Mouse (Mus musculus) cerebellum, adult 2 months (tissue): ENCODE measurements around the gene Pced1b.

Experiments used
- CTCF ChIP-seq: fragments of 200-500 bp; IDR thresholded peaks from 2 replicates; pipeline ENCODE4 v1.5.1; 2011; ENCODE audit warnings: low read depth, mild to moderate bottlenecking, control low read depth, low read length, moderate library complexity, borderline replicate concordance; ENCODE audit not compliant: insufficient read depth
- POLR2A ChIP-seq: fragments of 200-500 bp; IDR thresholded peaks from 2 replicates; pipeline ENCODE4 v1.6.1; 2011; ENCODE audit warnings: low read length, control low read depth, borderline replicate concordance; ENCODE audit not compliant: insufficient read depth

DNA sequence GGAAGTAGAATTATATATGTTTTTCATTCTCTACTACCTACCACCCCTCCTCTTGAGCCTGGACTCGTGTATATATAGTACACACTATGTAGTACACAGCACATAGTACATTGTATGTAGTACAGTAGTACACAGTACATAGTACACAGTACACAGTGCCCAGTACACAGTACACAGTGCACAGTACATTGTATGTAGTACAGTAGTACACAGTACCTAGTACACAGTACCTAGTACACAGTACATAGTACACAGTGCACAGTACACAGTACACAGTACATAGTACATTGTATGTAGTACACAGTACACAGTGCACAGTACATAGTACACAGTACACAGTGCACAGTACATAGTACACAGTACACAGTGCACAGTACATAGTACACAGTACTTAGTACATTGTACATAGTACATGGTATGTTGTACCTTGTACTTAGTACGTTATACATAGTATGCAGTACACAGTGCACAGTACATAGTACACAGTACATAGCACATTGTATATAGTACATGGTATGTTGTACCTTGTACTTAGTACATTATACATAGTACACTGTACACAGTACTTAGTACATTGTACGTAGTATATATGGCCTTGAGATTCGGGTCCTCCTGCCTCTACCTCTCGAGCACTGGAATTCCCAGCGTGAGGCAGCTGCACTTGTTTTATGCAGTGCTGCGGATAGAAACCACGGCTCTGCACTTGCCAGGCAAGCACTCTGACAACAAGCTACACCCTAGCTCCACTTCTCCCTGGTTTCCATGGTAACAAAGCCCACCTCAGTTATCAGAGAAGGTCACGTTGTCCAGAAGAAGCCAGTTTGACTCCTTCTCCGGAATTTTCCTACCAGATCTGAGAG is 35.0 kb downstream of the Pced1b start:
- TF ChIP-seq CTCF: no peak
- TF ChIP-seq POLR2A: no peak
